Mouse (Mus musculus) brain, embryonic 14.5 days (tissue): ENCODE data around the gene Gm28230. TPM values are rescaled to one million over a fixed set of nuclear protein-coding genes. Genes with fewer than 3 reads are reported as not detected.
A peak's percentile ranks its signal among the peaks of the same experiment; 100 is the strongest.

Experiments
- DNase-seq: peaks from one replicate; pipeline ENCODE4 v3.0.0-alpha.2; 2011; ENCODE audit warnings: low read depth
- CTCF ChIP-seq: fragments of 200-500 bp; IDR thresholded peaks from 2 replicates; pipeline ENCODE4 v1.5.1; 2012; ENCODE audit warnings: inconsistent platforms, mild to moderate bottlenecking, moderate library complexity, borderline replicate concordance; ENCODE audit not compliant: insufficient read depth, insufficient read length; ENCODE audit errors: extremely low read depth
- POLR2A ChIP-seq: fragments of 200-500 bp; IDR thresholded peaks from 2 replicates; pipeline ENCODE4 v1.6.1; 2012; ENCODE audit warnings: mild to moderate bottlenecking, inconsistent platforms, borderline replicate concordance; ENCODE audit not compliant: poor library complexity, insufficient read depth, insufficient read length, severe bottlenecking; ENCODE audit errors: extremely low read depth
- polyA plus RNA-seq: library from polyadenylated mRNA; depleted of rRNA; stranded (reverse); fragments of >200 nt; gene quantifications from 2 replicates; pipeline ENCODE4 v1.2.3, GENCODE M21; 2012

Gm28230 gene
- polyA plus RNA-seq, 1 experiment = 1.7 TPM

DNA sequence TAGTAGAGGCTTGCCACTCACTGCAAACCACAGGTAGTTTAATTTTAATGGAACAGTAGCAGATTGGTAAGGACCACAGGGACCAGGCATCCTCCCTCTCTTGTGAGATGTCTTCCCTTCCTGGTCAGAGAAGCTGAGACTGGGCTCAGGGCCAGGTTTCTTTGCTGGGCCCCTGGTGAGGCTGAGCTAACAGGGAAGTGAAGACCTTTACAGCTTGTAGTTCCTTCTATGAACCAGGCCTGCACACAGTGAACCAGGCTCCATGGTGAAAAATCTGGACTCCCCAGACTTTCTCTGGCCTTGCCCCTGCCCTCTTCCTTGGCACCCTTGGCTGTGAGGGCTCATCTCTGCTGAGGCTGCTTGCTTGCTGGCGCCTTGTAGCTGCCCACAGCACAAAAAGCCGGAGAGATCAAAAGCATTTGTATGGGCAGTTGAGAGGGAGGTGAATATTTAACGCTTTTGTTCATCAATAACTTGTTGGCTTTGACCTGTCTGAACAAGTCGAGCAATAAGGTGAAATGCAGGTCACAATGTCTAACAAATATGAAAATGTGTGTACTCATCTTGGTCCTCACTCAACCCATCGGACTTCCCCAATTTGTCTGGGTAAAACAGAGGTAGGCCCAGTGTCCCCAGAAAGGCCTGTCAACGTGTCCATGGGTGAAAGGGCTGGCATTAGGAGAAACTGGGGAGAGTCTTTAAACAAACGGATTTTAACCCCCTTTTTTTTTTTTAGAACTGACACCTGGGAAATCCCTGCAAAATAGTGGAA lies 2.1 kb upstream of the Gm28230 start:
- no peak for TF ChIP-seq POLR2A
- no peak for DNase-seq

DNA sequence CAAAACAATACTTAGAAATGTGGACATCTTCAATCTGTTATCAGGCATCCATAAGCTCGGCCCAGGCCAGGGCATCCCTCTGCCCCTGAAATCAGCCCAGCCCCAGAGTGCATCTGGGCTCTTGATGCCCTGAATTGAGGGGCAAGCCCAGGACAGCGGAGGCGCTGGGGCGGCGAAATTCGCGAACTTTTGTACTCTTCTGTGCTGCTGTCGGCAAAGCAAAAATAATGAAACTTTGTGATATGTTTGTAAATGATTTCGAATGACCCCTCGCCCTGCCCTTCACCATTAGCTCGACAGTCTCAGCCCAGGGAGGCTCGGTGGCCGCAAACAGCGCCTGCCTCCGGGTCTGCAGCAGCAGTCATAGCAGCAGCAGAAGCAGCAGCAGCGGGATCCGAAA lies 1.4 kb upstream of the Gm28230 start:
- DNase-seq = no peak
- TF ChIP-seq CTCF = no peak
- no peak for TF ChIP-seq POLR2A

DNA sequence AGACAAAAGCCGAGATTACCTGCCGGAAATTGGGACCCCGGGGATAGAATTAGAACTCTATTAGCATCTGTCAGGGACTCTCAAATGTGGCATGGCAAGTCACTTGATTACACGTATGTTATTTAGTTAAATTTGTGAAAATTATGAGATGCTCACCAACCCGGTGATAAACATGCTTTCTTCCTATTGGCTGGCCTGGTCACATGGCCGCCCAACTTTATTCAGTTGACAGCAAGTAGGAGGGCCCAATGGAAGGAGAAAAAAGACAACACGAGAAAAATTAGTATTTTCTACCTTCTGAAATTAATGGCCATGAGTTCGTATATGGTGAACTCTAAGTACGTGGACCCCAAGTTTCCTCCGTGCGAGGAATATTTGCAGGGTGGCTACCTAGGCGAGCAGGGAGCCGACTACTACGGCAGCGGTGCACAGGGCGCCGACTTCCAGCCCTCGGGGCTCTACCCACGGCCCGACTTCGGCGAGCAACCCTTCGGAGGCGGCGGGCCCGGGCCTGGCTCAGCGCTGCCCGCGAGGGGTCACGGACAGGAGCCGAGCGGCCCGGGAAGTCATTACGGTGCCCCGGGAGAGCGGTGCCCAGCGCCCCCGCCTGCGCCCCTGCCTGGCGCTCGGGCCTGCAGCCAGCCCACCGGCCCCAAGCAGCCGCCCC lies 578 bp downstream of the Gm28230 start:
- no peak for TF ChIP-seq CTCF
- no peak for TF ChIP-seq POLR2A
- no peak for DNase-seq

DNA sequence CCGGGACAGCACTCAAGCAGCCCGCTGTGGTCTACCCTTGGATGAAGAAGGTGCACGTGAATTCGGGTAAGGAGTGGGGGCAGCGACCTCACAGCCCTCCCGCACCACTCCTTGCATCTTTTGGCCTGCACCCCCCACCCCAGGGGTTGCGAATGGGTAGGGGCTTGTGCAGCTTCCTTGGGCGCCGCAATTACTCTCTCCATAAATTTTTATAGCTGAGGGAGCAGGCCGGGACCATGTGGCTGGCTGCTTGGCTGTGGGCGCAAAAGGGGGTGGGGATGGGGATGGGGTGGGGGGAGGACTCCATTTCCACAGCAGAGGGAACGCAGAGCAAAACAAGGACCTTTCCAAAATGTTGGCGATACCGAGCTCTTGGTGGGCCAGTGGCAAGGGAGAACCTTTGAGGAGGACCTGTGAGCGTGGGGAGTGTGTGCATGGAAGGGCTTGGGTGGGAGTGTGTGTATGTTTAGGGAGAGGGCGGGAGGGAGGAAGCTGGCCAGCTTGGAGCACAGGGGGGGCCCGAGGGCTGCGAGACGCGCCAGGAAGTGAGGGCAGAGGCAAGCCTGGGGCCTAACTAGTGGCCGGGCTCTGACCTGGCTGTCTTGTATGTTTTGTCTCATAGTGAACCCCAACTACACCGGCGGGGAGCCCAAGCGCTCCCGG lies 1.2 kb downstream of the Gm28230 start:
- no peak for DNase-seq
- no peak for TF ChIP-seq CTCF

DNA sequence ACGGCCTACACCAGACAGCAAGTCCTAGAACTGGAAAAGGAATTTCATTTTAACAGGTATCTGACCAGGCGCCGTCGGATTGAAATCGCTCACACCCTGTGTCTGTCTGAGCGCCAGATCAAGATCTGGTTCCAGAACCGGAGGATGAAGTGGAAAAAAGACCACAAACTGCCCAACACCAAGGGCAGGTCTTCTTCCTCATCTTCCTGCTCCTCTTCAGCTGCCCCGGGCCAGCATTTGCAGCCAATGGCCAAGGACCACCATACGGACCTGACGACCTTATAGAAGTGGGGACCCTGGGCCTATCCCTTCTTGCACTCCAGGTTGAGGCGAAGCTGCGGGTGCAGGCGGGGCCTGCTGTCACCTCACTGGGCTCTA lies 1.8 kb downstream of the Gm28230 start:
- TF ChIP-seq CTCF = no peak
- TF ChIP-seq POLR2A = no peak
- no peak for DNase-seq

DNA sequence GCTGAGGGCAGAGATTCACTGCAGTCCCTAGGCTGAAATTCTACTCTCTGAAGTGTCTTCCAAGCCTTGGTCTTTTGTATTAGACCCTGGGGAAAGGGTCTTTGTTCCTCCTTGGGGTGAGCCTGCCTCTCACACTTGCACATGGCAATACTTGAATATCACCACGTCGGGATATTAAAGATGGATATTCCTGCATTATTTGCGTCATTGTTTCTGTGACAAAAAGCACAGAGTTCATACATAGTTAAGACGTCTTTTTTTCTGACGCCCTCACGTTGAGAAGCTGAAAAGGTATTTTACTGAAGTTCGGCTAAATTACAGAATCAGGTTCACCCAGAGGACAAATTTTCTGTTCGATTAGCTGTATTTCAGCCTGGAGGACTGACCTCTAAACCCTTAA lies 3.8 kb downstream of the Gm28230 start:
- DNase-seq = no peak
- TF ChIP-seq POLR2A (no peak), CTCF (no peak)

DNA sequence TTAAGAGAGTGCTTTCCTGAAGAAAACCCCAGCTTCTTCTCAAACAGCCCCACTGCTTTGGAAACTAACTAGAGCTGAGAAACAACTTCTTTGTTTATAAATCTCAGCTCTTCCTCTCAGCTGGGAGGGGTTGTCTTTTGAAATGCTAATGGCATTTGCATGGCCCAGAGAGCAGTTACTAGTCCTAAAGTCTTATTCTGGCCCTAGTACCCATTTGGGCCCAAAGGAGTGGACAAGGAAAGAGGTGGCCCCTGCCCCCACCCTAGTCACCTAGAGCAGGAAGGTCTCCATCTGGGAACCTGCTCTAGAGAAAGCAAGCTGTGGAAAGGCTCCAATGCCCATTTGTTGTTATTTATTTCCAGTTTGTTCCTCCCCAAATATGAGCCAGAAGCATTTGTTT lies 4.5 kb downstream of the Gm28230 start:
- DNase-seq = peak; percentile 2
- TF ChIP-seq POLR2A (no peak), CTCF (no peak)

DNA sequence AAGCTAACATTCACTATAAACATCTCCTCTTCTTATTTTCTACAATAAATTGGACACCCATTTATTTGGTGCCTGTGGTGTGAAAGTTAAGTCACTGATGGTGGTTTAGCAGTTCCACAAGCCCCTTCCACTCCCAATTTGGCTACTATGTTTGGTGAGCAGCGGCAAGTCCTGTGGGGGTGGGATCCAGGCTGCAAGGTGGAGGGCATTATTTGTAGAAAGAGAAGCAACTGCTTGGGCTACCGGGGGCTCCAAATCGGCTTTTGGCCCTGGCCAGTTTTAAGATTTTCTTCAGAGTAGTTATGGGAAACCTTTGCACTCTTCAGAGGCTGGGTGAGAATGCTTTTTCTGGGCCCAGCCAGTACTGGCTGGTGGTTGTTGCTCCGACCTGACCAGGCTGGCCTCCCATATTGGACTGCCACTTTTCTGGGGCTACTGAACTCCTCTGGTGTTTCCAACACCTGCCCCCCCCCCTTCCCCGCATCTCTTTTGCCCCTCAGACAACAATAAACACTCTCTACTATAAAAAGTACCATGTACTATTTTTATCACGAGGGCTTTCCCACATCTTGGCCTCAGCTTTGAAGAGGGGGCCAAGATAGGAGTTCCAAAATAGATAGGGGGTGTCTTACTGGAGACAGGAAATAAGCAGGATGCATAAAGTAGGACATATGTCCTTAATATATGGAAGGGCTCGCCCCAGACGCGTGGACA lies 5.4 kb downstream of the Gm28230 start:
- TF ChIP-seq CTCF (no peak), POLR2A (no peak)
- peak; percentile 3 for DNase-seq

DNA sequence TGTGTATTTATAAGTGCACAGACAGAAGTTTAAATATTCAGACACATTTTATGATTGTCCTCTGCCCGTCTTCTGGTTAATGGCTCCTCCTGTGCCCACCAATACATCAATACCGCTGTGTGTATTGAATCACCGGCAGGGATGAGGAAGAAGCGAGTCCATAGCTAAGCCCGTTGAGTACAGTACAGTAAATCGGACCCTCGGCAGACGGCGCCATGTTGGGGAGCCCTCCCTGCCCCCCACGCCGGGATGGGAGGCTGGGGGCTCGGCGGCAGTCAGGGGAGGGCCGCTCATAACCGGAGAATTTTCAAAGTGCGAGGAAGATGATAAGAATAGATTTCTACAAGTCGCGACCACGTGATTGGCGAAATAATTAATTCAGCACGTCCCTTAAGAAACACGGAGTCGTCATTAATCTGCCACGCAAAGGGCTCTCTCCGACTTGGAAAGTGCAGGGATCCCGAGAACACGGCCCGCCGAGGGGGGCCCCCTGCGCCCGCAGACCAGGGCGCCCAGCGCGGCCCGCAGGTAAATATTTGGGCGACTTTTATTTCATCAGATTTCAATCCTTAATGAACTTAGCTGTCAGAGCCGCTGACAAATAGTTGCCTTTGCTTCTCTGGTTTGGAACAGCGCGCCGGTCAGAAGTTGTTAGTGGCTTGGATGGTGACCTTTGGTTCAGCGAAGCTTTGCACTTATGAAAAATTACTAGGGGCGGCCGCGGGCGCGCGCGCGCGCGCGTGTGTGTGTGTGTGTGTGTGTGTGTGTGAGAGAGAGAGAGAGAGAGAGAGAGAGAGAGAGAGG lies 6.2 kb downstream of the Gm28230 start:
- DNase-seq = peak; percentile 33
- no peak for TF ChIP-seq POLR2A

DNA sequence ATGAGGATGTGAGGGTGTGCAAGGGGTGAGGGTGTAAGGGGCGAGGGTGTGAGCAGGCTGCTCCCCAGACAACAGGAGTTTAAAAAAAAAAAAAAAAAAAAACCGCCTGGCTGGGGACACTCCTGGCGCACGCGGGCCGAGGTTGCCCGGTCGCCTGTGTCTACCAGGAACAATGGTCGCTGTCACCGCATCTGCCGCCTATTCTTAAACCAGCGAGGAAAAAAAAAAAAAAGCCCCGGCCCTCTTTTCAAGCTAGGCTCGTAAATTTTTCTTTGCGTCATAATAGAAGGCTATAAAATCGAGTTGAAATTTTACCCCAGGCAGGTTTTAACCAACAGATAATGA lies 6.8 kb downstream of the Gm28230 start:
- TF ChIP-seq POLR2A (no peak), CTCF (no peak)
- peak; percentile 35 for DNase-seq

DNA sequence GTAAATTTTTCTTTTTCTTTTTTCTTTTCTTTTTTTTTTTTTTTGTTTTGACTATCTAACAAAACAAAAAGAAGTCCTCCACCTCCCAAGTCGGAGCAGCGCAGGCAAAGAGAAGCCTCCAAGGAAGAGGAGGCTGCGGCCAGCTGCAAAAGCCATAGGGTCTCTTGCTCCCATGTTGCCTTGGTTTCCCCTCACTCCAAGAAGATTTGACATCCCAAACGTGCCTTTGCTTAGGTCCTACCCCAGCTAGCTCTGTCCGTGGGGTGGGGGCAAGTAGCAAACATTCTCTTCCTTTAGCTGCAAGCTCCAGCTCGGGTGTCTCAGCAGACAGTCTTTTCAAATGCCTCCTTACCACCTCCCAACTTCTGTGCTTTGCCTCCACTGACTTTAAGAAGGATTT lies 7.2 kb downstream of the Gm28230 start:
- TF ChIP-seq POLR2A = no peak
- TF ChIP-seq CTCF = no peak
- peak; percentile 45 for DNase-seq

DNA sequence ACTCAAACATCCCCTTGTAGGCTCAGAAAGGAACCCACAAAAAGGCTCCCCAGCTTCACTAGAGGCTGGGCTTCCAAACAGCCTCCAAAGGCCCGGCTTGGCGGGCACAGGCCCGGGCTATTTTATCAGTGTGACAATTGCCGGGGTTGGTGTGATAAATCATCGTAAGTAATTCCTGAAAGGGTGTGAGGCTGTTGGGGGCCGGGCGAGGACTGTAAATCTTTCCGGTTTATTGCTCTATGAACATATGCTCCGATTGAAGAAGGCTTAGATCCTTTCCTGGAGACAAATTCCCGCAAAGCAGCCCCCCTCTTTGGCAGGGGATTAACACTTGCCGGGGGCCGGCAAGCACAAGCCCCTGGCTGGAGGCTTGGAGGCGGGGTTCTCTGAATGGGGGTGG lies 7.9 kb downstream of the Gm28230 start:
- no peak for TF ChIP-seq POLR2A
- peak; percentile 31 for DNase-seq
